Mouse (Mus musculus): ENCODE data around the gene Gm21972. TPM values are rescaled to one million over a fixed set of nuclear protein-coding genes. Genes with fewer than 3 reads are reported as not detected.

Gm21972 gene
- 0.12 TPM in 1 of 2 replicates, not detected in the other for polyA plus RNA-seq (2012; rRNA removed)

DNA sequence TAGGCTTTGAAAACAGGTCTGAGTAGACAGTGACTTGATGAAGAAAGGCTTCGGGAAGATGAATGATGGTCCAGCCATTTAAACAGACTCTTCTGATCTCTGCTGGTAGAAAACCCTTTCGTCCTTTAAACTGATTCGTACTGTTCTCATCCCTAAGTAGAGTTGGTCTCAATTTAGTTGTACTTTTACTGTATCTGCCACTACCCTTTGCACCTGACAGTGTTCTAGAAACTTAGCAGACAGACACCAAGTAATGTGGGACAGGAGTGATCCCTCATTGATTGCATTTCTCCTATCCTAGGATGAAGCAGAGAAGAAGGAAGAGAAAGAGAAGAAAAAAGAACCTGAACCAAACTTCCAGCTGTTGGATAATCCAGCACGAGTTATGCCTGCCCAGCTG, at the start of gene Gm21972:
Gene Gm21972 (plus strand): TSS at position 301 of the 400 bp plus-strand sequence.

DNA sequence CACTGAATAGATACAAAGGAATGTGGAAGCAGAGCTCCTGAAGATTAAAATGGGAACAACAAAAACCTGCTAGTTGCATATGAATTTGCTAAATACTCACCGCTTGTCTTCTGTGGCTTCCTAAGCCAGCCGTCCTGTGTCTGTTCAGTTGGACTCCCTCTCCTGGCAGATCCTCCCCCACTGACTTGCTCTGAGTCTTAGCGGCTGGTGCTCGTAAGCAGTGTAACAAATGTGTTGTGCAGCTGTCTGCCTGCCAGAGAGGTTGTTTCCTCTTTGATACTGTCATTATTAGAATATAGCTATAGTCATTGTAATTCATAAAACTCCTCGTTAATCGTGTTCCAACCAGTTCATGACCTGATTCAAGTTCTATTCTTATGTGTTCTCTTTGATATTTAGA, 21.7 kb upstream of the Gm21972 start, which contains the start of gene Htr2b:
Gene Htr2b (minus strand): TSS at position 192 of the 400 bp plus-strand sequence.

DNA sequence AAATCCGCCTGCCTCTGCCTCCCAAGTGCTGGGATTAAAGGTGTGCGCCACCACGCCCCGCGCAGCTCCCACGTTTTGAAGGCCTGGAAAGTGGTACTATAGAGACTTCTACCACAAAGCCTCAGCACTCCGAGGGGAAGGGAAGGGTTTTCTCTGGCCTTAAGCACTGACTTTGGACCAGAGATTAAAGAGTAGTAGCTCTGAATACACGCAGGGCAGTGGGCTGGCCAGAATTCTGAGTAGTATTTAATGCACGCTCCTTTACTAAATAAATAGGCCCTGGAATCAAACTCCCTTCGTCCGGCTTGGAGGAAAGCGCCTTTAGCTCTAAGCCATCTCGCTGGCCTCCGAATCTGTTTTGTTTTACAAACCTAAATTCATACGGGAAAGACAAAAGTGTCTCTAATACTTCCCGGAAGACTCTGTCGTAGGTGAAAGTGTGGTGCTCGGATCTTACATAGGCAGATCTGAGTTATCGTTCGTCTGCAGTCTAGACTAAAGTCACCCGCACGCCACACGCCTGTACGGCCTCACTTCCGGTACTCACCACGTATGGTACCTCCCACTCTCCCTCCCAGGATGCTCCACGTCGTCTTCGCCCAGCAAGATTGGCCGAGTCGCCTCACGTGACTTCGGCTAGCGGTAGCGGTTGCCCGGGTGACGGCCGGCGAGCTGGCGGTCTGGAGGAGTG, 20.8 kb downstream of the Gm21972 start, which contains the start of gene Armc9:
Gene Armc9 (plus strand): TSS at position 648 of the 691 bp plus-strand sequence.

Other genes starting within 250 kb of the Gm21972 start
- 78.0 and 89.6 TPM in 2 replicates for gene Itm2c, start 239.4 kb upstream of the Gm21972 start, polyA plus RNA-seq (2012; rRNA removed)
- not detected in 2 replicates for gene 4933407L21Rik, start 205.2 kb upstream of the Gm21972 start, polyA plus RNA-seq (2012; rRNA removed)
- 0.15 and 0.19 TPM in 2 replicates for gene Gpr55, start 172.6 kb upstream of the Gm21972 start, polyA plus RNA-seq (2012; rRNA removed)
- gene Spata3, start 116.8 kb upstream of the Gm21972 start, polyA plus RNA-seq (2012; rRNA removed): not detected in 2 replicates
- gene 2810459M11Rik, start 87.8 kb upstream of the Gm21972 start, polyA plus RNA-seq (2012; rRNA removed): 9.8 and 14.5 TPM in 2 replicates
- 9.0 and 9.3 TPM in 2 replicates for gene Psmd1, start 69.2 kb upstream of the Gm21972 start, polyA plus RNA-seq (2012; rRNA removed)
- 1.9 TPM in 2 replicates for gene Htr2b, start 21.7 kb upstream of the Gm21972 start, polyA plus RNA-seq (2012; rRNA removed)
- gene Armc9, start 21.1 kb downstream of the Gm21972 start, polyA plus RNA-seq (2012; rRNA removed): 1.1 and 1.5 TPM in 2 replicates
- 25.7 and 26.5 TPM in 2 replicates for gene B3gnt7, start 169.2 kb downstream of the Gm21972 start, polyA plus RNA-seq (2012; rRNA removed)
- 0.99 and 1.4 TPM in 2 replicates for gene Ncl, start 225.8 kb downstream of the Gm21972 start, polyA plus RNA-seq (2012; rRNA removed)